ENCODE assay signal across 22 mouse cellular contexts in genomic region chr2:32008716-32009115, GRCm38 (mm10). TPM values are rescaled to one million over a fixed set of nuclear protein-coding genes. Genes with fewer than 3 reads are reported as not detected.
"Had no signal": no experiment of that assay in that cellular context is flagged by ENCODE, and none has a peak within 500 bp of the region (broad histone marks: within the 10 kb centered on the region; RNA-seq: fewer than 3 reads in every experiment).

No protein-coding gene starts in this region.

- DNase-seq: kidney, adult 2 months; kidney, postnatal 25 days; layer of hippocampus, adult 9-11 months; liver; liver, postnatal 0 days; right cerebral cortex, adult 18-20 months; right cerebral cortex, postnatal 14 days; right cerebral cortex, postnatal 4 days; thymus, postnatal 36 days had no signal

- H3K4me3 ChIP-seq: layer of hippocampus, adult 2 months; limb, embryonic 10.5 days; limb, embryonic 13.5 days; lung, embryonic 15.5 days; midbrain, embryonic 13.5 days; neural tube, embryonic 12.5 days; neural tube, embryonic 15.5 days had no signal

- H3K4me2 ChIP-seq: limb, embryonic 13.5 days; lung, embryonic 15.5 days; midbrain, embryonic 13.5 days; neural tube, embryonic 12.5 days; neural tube, embryonic 15.5 days had no signal

- H3K9ac ChIP-seq: limb, embryonic 13.5 days; liver, embryonic 14.5 days; liver, postnatal 0 days; lung, embryonic 15.5 days; midbrain, embryonic 13.5 days; neural tube, embryonic 12.5 days; neural tube, embryonic 15.5 days had no signal

- H3K27ac ChIP-seq: kidney, postnatal 0 days; layer of hippocampus, adult 2 months; limb, embryonic 10.5 days; limb, embryonic 13.5 days; liver, embryonic 14.5 days; lung, embryonic 15.5 days; macrophage; midbrain, embryonic 13.5 days; neural tube, embryonic 12.5 days; neural tube, embryonic 15.5 days; stomach, postnatal 0 days had no signal

- H3K27me3 ChIP-seq: limb, embryonic 13.5 days; lung, embryonic 15.5 days; midbrain, embryonic 13.5 days; neural tube, embryonic 12.5 days; neural tube, embryonic 15.5 days had no signal

- H3K4me1 ChIP-seq: limb, embryonic 10.5 days; limb, embryonic 13.5 days; lung, embryonic 15.5 days; midbrain, embryonic 13.5 days; neural tube, embryonic 12.5 days; neural tube, embryonic 15.5 days had no signal

- ATAC-seq: intestine, postnatal 0 days; liver, postnatal 0 days; midbrain, embryonic 13.5 days had no signal

- H3K9me3 ChIP-seq: limb, embryonic 10.5 days; limb, embryonic 13.5 days; lung, embryonic 15.5 days; midbrain, embryonic 13.5 days; neural tube, embryonic 12.5 days; neural tube, embryonic 15.5 days had no signal

RNA-seq across cellular contexts. Expression of gene Aif1l, which starts 58.8 kb away (rescaled TPM):
- total RNA-seq: megakaryocyte, adult 5-6 weeks had no signal
- polyA plus RNA-seq: macrophage had no signal
